Mouse (Mus musculus): ENCODE measurements around the gene Tkt.

Gene Tkt

DNA sequence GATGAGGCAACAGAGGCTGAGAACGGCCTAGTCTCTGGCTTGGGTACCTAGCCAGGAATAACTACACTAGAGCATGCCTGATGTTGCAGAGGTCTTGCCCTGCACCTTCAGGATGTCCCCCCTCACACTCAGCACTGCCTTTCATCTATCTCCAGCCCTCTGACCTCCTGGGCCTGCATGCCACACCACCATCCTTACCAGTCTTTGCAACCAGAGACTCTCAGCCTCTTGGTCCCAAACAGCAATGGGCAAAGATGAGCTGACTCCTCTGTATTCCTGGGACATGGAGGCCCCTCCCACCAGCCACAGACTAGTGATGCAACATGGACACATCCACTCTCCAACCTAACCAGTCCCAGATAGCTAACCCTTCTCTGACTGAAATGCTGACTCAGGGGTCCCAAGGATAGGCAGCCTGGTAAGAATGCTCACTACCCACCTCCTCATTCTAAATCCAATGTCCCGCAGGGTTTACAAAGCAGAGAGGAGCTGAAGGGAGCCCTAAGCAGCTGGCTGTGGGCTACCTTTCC lies 70.7 kb downstream of the Tkt start:
- DNase-seq (ENCODE audit: low read depth, low spot score), result no peak

DNA sequence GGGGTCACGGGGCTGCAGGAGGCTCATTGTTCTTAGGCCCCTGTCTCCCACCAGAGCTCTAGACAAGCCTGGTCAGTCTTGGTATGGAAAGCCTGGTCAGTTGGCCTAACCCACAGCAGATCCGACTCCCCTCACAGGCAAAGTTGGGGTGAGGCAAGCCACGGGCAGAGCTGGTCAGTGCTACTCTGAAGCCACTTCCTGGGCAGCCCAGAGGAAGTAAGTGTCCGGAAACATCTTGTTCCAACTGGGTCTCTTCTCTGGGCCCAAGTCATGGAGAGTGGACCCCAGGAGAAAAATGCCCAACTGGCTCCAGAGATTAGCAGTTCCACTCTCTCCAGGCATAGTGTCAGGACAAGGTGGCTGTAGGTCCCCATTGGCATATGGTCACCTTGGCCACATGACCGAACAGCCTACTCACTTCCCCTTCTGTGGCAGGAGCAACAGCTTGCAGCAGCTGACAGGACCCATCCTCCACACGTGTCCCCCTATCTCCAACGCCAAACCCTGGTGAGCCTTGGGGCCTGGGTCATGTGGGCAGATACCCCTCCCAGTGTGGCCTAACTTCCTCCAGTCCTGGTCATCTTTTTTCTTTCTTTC lies 71.9 kb downstream of the Tkt start:
- DNase-seq (ENCODE audit: low read depth, low spot score), result no peak

DNA sequence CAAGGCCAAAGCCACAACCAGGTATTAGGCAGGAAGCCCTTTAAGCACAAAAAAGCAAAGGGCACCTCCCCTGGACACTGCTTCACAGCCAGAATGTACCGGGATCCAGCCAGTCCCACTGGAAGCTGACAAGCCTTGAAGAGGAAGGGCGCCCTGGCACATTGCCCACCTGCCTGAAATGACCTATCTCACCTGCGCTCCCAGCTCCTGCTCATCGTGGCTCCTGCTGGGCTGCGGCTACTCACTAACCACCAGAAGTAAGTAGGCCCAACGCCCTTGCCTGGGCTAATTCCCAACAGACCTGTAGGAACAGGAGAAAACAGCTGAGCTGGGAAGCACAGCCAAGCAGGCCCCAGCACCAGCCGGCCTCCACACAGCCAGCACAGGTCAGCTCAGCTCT lies 74.0 kb downstream of the Tkt start:
- no peak for DNase-seq (ENCODE audit: low read depth, low spot score)

DNA sequence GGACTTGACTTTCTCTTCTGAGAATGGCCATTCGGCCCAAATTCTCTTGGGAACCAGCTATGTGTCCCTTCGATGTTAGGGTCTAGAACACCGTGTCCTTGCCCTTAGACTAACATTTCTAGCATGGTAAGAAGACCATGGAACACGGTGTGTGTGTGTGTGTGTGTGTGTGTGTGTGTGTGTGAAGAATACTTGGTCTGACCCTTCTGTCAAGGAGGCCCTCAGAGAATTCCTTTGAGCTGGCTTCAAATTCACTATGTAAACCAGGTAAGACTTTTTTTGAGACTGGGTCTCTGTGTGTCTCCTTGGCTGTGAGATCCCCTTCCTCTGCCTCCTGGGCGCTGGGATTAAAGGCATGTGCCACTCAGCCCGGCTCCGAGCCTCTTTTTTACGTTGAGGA lies 74.4 kb downstream of the Tkt start:
- DNase-seq (ENCODE audit: low read depth, low spot score), result no peak
